8 mouse cellular contexts compared by ENCODE assay signal in the genomic region with DNA sequence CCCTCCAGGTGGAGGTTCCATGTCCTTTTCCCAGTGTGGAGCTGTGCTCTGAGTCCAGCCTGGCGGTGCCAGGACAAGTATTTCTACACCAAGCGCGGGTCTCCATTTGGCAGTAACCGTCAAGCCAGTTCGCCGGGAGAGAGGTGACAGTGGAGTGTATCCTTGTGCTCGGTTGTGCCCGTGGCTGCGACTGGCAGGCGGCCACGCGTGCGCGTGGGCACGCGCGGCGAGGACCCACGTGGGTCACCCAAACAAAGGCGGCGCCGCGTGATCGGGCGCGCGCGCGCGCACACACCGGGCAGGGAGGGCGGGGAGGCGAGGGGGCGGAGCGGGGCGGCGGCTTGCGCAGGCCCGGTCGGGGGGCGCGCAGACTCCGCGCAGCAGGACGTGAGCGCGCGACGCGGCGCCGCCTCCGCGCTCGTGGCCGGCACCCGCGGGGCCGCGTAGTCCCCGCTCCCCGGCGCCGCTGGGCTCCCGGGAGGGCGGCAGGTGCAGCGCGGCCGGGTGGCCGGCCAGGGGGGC. TPM values are rescaled to one million over a fixed set of nuclear protein-coding genes. Genes with fewer than 3 reads are reported as not detected.
DNase-seq lines count a peak whose midpoint lies in the region; ATAC-seq and TF ChIP-seq lines count a peak whose summit lies in the region.

No protein-coding gene starts in this region.

- peak; percentile 84 for ATAC-seq in forebrain, postnatal 0 days
- peak; percentile 71 for ATAC-seq in lung, embryonic 14.5 days (ENCODE audit: insufficient read depth)

- H3K36me3 ChIP-seq in MEL (ENCODE audit: control insufficient read depth in 1 of 2, insufficient read depth in 2 of 2, low read length in 2 of 2) = peaks cover 0 to 22% of the 10 kb centered on the region in 2 experiments; a peak in 2 of 4 replicates
- no peaks in the 10 kb centered on the region for H3K36me3 ChIP-seq in forebrain, postnatal 0 days (ENCODE audit: insufficient read depth)
- no peaks in the 10 kb centered on the region for H3K36me3 ChIP-seq in lung, embryonic 14.5 days (ENCODE audit: insufficient read depth)
- H3K36me3 ChIP-seq in thymus, adult 2 months (ENCODE audit: control insufficient read depth, insufficient read depth, low read length) = no peaks in the 10 kb centered on the region

- H3K9me3 ChIP-seq in MEL (replicated peaks; ENCODE audit: insufficient read depth, low read length) = no peaks in the 10 kb centered on the region
- no peaks in the 10 kb centered on the region for H3K9me3 ChIP-seq in forebrain, postnatal 0 days (ENCODE audit: low read length)
- H3K9me3 ChIP-seq in lung, embryonic 14.5 days (ENCODE audit: low read depth, low read length) = no peaks in the 10 kb centered on the region

- no peak; a peak in 2 of 4 replicates for TF ChIP-seq POLR2A in MEL (IDR thresholded peaks at IDR 0.05; ENCODE audit: control insufficient read depth in 1 of 2, insufficient read depth in 1 of 2, low read depth in 1 of 2, low read length in 2 of 2, poor library complexity in 1 of 2)
- peak; percentile 65; the same call in 1 of the 2 replicates for TF ChIP-seq POLR2A in thymus, adult 2 months (IDR thresholded peaks at IDR 0.05; ENCODE audit: control insufficient read depth, extremely low read depth, insufficient read depth, low read length, poor library complexity)

- peaks cover 4 to 34% of the 10 kb centered on the region in 2 experiments for H3K4me1 ChIP-seq in MEL (ENCODE audit: control insufficient read depth in 1 of 2, insufficient read depth in 2 of 2, low read length in 2 of 2)
- H3K4me1 ChIP-seq in forebrain, postnatal 0 days (ENCODE audit: insufficient read depth) = peaks cover 36% of the 10 kb centered on the region
- H3K4me1 ChIP-seq in lung, embryonic 14.5 days (ENCODE audit: insufficient read depth) = peaks cover 10% of the 10 kb centered on the region; the same call in 1 of the 2 replicates
- H3K4me1 ChIP-seq in thymus, adult 2 months (replicated peaks; ENCODE audit: control insufficient read depth, insufficient read depth, low read length) = peaks cover 45% of the 10 kb centered on the region

- DNase-seq in MEL (ENCODE audit: low read depth, low spot score) = peak; percentile 88
- DNase-seq in cerebellum, adult 8-10 months = peak; percentile 87
- DNase-seq in forebrain, postnatal 0 days = peak; percentile 98
- peak; percentile 79 to 85 for DNase-seq in heart, postnatal 36 days
- DNase-seq in layer of hippocampus, adult 8-10 months (ENCODE audit: low spot score in 2 of 2) = peak; percentile 77 to 83
- peak; percentile 88 for DNase-seq in lung, embryonic 14.5 days
- peak; percentile 51 for DNase-seq in ovary, postnatal 10 days (ENCODE audit: low spot score)
- peak; percentile 78 for DNase-seq in thymus, adult 2 months

- no peak for TF ChIP-seq CTCF in MEL (IDR thresholded peaks at IDR 0.05 in 2 of 3, conservative IDR thresholded peaks at IDR 0.05 in 1 of 3; ENCODE audit: control insufficient read depth in 1 of 3, insufficient read depth in 1 of 3, low read depth in 2 of 3, low read length in 3 of 3, poor library complexity in 1 of 3, severe bottlenecking in 1 of 3)
- TF ChIP-seq CTCF in forebrain, postnatal 0 days (IDR thresholded peaks at IDR 0.05; ENCODE audit: low read depth) = no peak
- TF ChIP-seq CTCF in lung, embryonic 14.5 days (IDR thresholded peaks at IDR 0.05; ENCODE audit: low read depth) = no peak
- 0 out of 2 replicates have a peak, but pooled peaks have one; percentile 34 for TF ChIP-seq CTCF in thymus, adult 2 months (IDR thresholded peaks at IDR 0.05; ENCODE audit: borderline replicate concordance, control insufficient read depth, extremely low read depth, insufficient read depth, low read length, poor library complexity)

- H3K4me2 ChIP-seq in forebrain, postnatal 0 days (ENCODE audit: low read depth) = peak overlapping the region; percentile 90
- H3K4me2 ChIP-seq in lung, embryonic 14.5 days = peak overlapping the region; percentile 96

- 1% methylated on average over 47 of the region's 70 CpGs for WGBS in forebrain, postnatal 0 days
- under 1% methylated on average over 39 of the region's 70 CpGs for WGBS in lung, embryonic 14.5 days
- under 1% methylated on average over 70 of the region's 70 CpGs for WGBS in thymus, adult 2 months

- no peak for TF ChIP-seq RAD21 in MEL (IDR thresholded peaks at IDR 0.05; ENCODE audit: low read depth, low read length)

- peak overlapping the region; percentile 93 for H3K9ac ChIP-seq in MEL (ENCODE audit: control insufficient read depth, low read depth, low read length, poor library complexity, severe bottlenecking)
- H3K9ac ChIP-seq in forebrain, postnatal 0 days = peak overlapping the region; percentile 93
- peak overlapping the region; percentile 94 for H3K9ac ChIP-seq in lung, embryonic 14.5 days

- peak overlapping the region; percentile 94 for H3K27ac ChIP-seq in MEL (ENCODE audit: control insufficient read depth, low read depth, low read length)
- H3K27ac ChIP-seq in forebrain, postnatal 0 days (ENCODE audit: low read depth, low read length) = peak overlapping the region; percentile 95
- peak overlapping the region; percentile 70 for H3K27ac ChIP-seq in lung, embryonic 14.5 days (ENCODE audit: low read depth)
- no peak overlapping the region for H3K27ac ChIP-seq in thymus, adult 2 months (ENCODE audit: control insufficient read depth, insufficient read depth, low read length)

- intact Hi-C loops in heart, postnatal 36 days (cut with DNase I) = loop anchor here (2.0 kb wide), 1 partner anchor 28 kb away; no protein-coding TSS in a partner anchor

- no peaks in the 10 kb centered on the region for H3K27me3 ChIP-seq in MEL (ENCODE audit: control insufficient read depth in 1 of 2, insufficient read depth in 2 of 2, low read length in 2 of 2)
- no peaks in the 10 kb centered on the region for H3K27me3 ChIP-seq in forebrain, postnatal 0 days (ENCODE audit: insufficient read depth, low read length)
- H3K27me3 ChIP-seq in lung, embryonic 14.5 days (ENCODE audit: insufficient read depth, low read length) = no peaks in the 10 kb centered on the region
- H3K27me3 ChIP-seq in thymus, adult 2 months (ENCODE audit: control insufficient read depth, insufficient read depth, low read length) = no peaks in the 10 kb centered on the region

- TF ChIP-seq EP300 in MEL (IDR thresholded peaks at IDR 0.05; ENCODE audit: low read depth in 1 of 2, low read length in 2 of 2) = no peak

- peaks cover 46% of the 10 kb centered on the region for H3K79me2 ChIP-seq in MEL (ENCODE audit: control insufficient read depth, insufficient read depth, low read length, poor library complexity)

- peak overlapping the region; percentile 56 to 86 for H3K4me3 ChIP-seq in MEL (ENCODE audit: control insufficient read depth in 1 of 2, insufficient read depth in 1 of 2, low read depth in 2 of 2, low read length in 2 of 2)
- H3K4me3 ChIP-seq in forebrain, postnatal 0 days (ENCODE audit: low read depth, low read length) = peak overlapping the region; percentile 72
- H3K4me3 ChIP-seq in lung, embryonic 14.5 days (ENCODE audit: low read depth, low read length) = peak overlapping the region; percentile 85
- H3K4me3 ChIP-seq in thymus, adult 2 months (ENCODE audit: control insufficient read depth, insufficient read depth, low read length) = peak overlapping the region; percentile 95

TF ChIP-seq in MEL, 35 proteins besides CTCF, POLR2A, EP300 and RAD21:
- peak; percentile 87 for TF ChIP-seq MAX (IDR thresholded peaks at IDR 0.05; ENCODE audit: low read length)
- no peak for TF ChIP-seq MAZ (IDR thresholded peaks at IDR 0.05; ENCODE audit: low read depth, low read length)
- no peak for TF ChIP-seq CHD2 (IDR thresholded peaks at IDR 0.05; ENCODE audit: low read length)
- TF ChIP-seq MXI1 (IDR thresholded peaks at IDR 0.05; ENCODE audit: low read depth, low read length) = peak; percentile 96
- no peak for TF ChIP-seq CHD1 (IDR thresholded peaks at IDR 0.05; ENCODE audit: low read depth, low read length)
- peak; percentile 65; the same call in 1 of the 2 replicates for TF ChIP-seq MYC (IDR thresholded peaks at IDR 0.05; ENCODE audit: low read depth, low read length)
- TF ChIP-seq USF1 (IDR thresholded peaks at IDR 0.05; ENCODE audit: low read depth, low read length) = peak; percentile 72
- peak; percentile 77 for TF ChIP-seq SIN3A (IDR thresholded peaks at IDR 0.05; ENCODE audit: low read length)
- TF ChIP-seq NRF1 (IDR thresholded peaks at IDR 0.05; ENCODE audit: insufficient read depth, low read depth, low read length, poor library complexity, severe bottlenecking) = peak; percentile 73
- TF ChIP-seq NELFE (IDR thresholded peaks at IDR 0.05; ENCODE audit: low read depth, low read length) = peak; percentile 55; the same call in 1 of the 2 replicates
TF ChIP-seq in MEL: peak in this region for 7.

RNA-seq across cellular contexts. Expression of gene Gramd4, which starts 1.0 kb away (rescaled TPM):
- 34.1 and 43.1 TPM in 2 replicates for total RNA-seq in MEL (2012; rRNA removed)
- polyA plus RNA-seq in MEL (2012; ENCODE audit: insufficient read depth in 1 of 2, insufficient read length in 2 of 2, low read depth in 1 of 2, low replicate concordance in 2 of 2, missing spikeins in 1 of 2) = 10 to 100 TPM; 35.2 to 38.0 TPM
- total RNA-seq in forebrain, postnatal 0 days (2014; rRNA removed) = 54.5 and 57.0 TPM in 2 replicates
- 24.8 and 28.8 TPM in 2 replicates for polyA plus RNA-seq in forebrain, postnatal 0 days (2015; fragmentation: Nextera tagmentation; extraction: Ambion mirVana)
- 10 to 100 TPM; 29.6 to 35.3 TPM for total RNA-seq in heart, postnatal 36 days (2021)
- 10 to 100 TPM; 24.1 to 30.9 (median 29.9) TPM for total RNA-seq in layer of hippocampus, adult 8-10 months (2022)
- 8.6 and 9.8 TPM in 2 replicates for polyA plus RNA-seq in lung, embryonic 14.5 days (2014; fragmentation: Nextera tagmentation; extraction: Ambion mirVana)
- polyA plus RNA-seq in thymus, adult 2 months (2012; rRNA removed) = 35.1 and 37.1 TPM in 2 replicates

RNA-seq across cellular contexts. Expression of gene Celsr1, which starts 24.9 kb away (rescaled TPM):
- 0.12 and 0.16 TPM in 2 replicates for total RNA-seq in MEL (2012; rRNA removed)
- polyA plus RNA-seq in MEL (2012; ENCODE audit: insufficient read depth in 1 of 2, insufficient read length in 2 of 2, low read depth in 1 of 2, low replicate concordance in 2 of 2, missing spikeins in 1 of 2) = under 1 TPM in 1 of 2 experiments, not detected in 1; 0.42 TPM
- 6.5 and 13.0 TPM in 2 replicates for total RNA-seq in forebrain, postnatal 0 days (2014; rRNA removed)
- polyA plus RNA-seq in forebrain, postnatal 0 days (2015; fragmentation: Nextera tagmentation; extraction: Ambion mirVana) = 0.62 and 0.97 TPM in 2 replicates
- total RNA-seq in heart, postnatal 36 days (2021) = 1 to 10 TPM; 6.4 to 7.2 TPM
- total RNA-seq in layer of hippocampus, adult 8-10 months (2022) = 1 to 10 TPM; 6.0 to 7.0 (median 6.6) TPM
- polyA plus RNA-seq in lung, embryonic 14.5 days (2014; fragmentation: Nextera tagmentation; extraction: Ambion mirVana) = 9.0 and 9.9 TPM in 2 replicates
- 40.0 and 47.8 TPM in 2 replicates for polyA plus RNA-seq in thymus, adult 2 months (2012; rRNA removed)
